Mouse (Mus musculus): Measurements from ENCODE around the gene Elk4.

DNA sequence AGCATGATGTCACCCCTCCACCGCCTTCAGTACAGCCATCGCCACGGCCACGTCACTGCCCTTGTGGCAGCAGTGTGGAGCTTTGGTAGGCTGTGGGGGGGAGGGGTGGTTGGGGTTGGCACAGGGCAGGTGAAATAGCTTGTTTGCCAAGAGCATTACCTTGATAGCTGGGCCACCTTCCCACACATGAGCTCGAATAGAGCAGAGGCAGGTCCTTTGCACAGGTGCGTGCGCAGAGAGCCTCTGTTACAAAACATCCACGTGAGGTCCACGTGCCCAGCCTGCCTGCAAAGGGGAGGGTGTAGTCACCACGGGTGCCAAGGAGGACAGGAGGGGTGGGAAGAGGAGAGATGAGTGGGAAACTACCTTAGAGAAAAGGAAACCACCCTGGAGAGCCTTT is 68.2 kb downstream of the Elk4 start:
- TF ChIP-seq CTCF (IDR thresholded peaks at IDR 0.05; ENCODE audit: insufficient read depth, low read length) (no peak), POLR2A (IDR thresholded peaks at IDR 0.05; ENCODE audit: borderline replicate concordance, extremely low read depth, low read depth, low read length) (no peak)

Measured in lung, adult 2 months (tissue).